Mouse (Mus musculus) embryonic fibroblast, embryonic 13.5 days (primary cell): ENCODE measurements around the gene Gm5108.

Source experiments
- CTCF ChIP-seq: IDR thresholded peaks from 2 replicates; pipeline ENCODE4 v1.5.1; 2011; ENCODE audit warnings: mild to moderate bottlenecking, control low read depth, low read length, moderate library complexity, borderline replicate concordance; ENCODE audit not compliant: insufficient read depth
- POLR2A ChIP-seq: IDR thresholded peaks from 2 replicates; pipeline ENCODE4 v1.6.1; 2011; ENCODE audit warnings: low read depth, mild to moderate bottlenecking, control low read depth, low read length, moderate library complexity

DNA sequence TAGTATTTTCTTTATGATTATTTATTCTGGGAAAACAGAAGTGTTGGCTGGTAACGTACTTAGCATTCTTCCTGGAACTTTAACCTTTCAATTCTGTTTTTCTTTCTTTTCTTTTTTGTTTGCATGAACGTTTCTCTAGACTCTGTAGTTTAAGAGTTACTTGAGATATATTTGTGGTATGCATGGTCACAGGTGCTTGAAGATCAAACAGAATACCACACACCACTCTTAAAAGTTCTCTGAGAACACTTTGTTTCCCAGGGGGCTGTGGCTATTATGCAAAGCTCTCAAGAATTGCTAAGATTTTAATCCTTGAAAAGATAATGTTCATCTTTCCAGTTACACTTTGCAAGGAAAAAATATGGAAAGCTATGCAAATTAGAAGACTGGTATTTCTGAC lies 36.9 kb upstream of the Gm5108 start:
- TF ChIP-seq CTCF: no peak
- no peak for TF ChIP-seq POLR2A
